Mouse (Mus musculus): Measurements from ENCODE around the gene Csnk2a2.

GRCm38 (mm10) chr8:95528750-95529310 is 39.0 kb upstream of the Csnk2a2 start:
- TF ChIP-seq CTCF (conservative IDR thresholded peaks at IDR 0.05; ENCODE audit: insufficient read depth, insufficient read length, low read depth, low read length) (no peak; the same call in 1 of the 2 replicates), POLR2A (IDR thresholded peaks at IDR 0.05; ENCODE audit: low read depth, low read length) (no peak)
